Mouse (Mus musculus): ENCODE measurements at regions not wholly inside any gene's neighbourhood (a gene's known extent, or its start where the extent isn't known, plus 50 kb on each side); places are given as distances from the start of the nearest gene placed in this dataset. TPM values are rescaled to one million over a fixed set of nuclear protein-coding genes. Genes with fewer than 3 reads are reported as not detected.

Small RNAs in the stretch of these regions (microRNA-seq; reads per million reads assigned to microRNA genes)
- gene Gm23881 = not detected

All from heart, postnatal 25 days (tissue).